Mouse (Mus musculus) hindbrain, embryonic 11.5 days (tissue): ENCODE measurements around the gene Lcor. TPM values are rescaled to one million over a fixed set of nuclear protein-coding genes. Genes with fewer than 3 reads are reported as not detected.

Source experiments
- ATAC-seq: fragments of 200-750 bp; cut with Nextera tagmentation; 2 replicates; pipeline ENCODE4 v1.8.0; 2017; ENCODE audit warnings: mild to moderate bottlenecking, moderate TSS enrichment, moderate library complexity; ENCODE audit not compliant: low FRiP score
- DNase-seq: peaks from one replicate; pipeline ENCODE4 v3.0.0-alpha.2; 2015; ENCODE audit warnings: low spot score
- H3K27ac ChIP-seq: fragments of 300-500 bp; sonication (generic); 2 replicates; pipeline ENCODE4 v1.5.1; 2014; ENCODE audit warnings: mild to moderate bottlenecking, low read depth, low read length
- H3K27me3 ChIP-seq: fragments of 300-500 bp; sonication (generic); 2 replicates; pipeline ENCODE4 v1.6.1; 2014; ENCODE audit warnings: mild to moderate bottlenecking, low read length, moderate library complexity, mixed read lengths; ENCODE audit not compliant: control insufficient read depth, insufficient read depth
- H3K36me3 ChIP-seq: fragments of 300-500 bp; sonication (generic); 2 replicates; pipeline ENCODE4 v1.6.1; 2014; ENCODE audit warnings: mild to moderate bottlenecking, low read length, moderate library complexity, mixed read lengths; ENCODE audit not compliant: control insufficient read depth, insufficient read depth
- H3K4me1 ChIP-seq: fragments of 300-500 bp; sonication (generic); replicated peaks from 2 replicates; pipeline ENCODE4 v1.6.1; 2014; ENCODE audit warnings: low read length, mixed read lengths; ENCODE audit not compliant: control insufficient read depth, insufficient read depth
- H3K4me2 ChIP-seq: fragments of 300-500 bp; sonication (generic); replicated peaks from 2 replicates; pipeline ENCODE4 v1.6.1; 2014; ENCODE audit warnings: mild to moderate bottlenecking, low read depth, low read length
- H3K4me3 ChIP-seq: fragments of 300-500 bp; sonication (generic); 2 replicates; pipeline ENCODE4 v1.5.1; 2014; ENCODE audit warnings: low read depth, low read length
- H3K9ac ChIP-seq: fragments of 300-500 bp; sonication (generic); 2 replicates; pipeline ENCODE4 v1.6.1; 2014; ENCODE audit warnings: low read depth, low read length
- H3K9me3 ChIP-seq: fragments of 300-500 bp; sonication (generic); 2 replicates; pipeline ENCODE4 v1.6.1; 2016; ENCODE audit warnings: low read length; ENCODE audit not compliant: control insufficient read depth
- WGBS: fragments of 180-500 bp; shearing (Covaris S2); extraction: QIAGEN DNeasy Blood & Tissue Kit; methylation state at CpG from one replicate; pipeline ENCODE4 v1.1.7; 2014; 5-methylcytosine and 5-hydroxymethylcytosine counted together
- polyA plus RNA-seq: library from polyadenylated mRNA; unstranded; fragments of >200 nt; fragmentation: Nextera tagmentation; extraction: Ambion mirVana; gene quantifications from 2 replicates; pipeline ENCODE4 v1.2.1, GENCODE M21; 2014

Lcor gene
- polyA plus RNA-seq, 1 experiment from 2014 or later: 37.0 TPM

DNA sequence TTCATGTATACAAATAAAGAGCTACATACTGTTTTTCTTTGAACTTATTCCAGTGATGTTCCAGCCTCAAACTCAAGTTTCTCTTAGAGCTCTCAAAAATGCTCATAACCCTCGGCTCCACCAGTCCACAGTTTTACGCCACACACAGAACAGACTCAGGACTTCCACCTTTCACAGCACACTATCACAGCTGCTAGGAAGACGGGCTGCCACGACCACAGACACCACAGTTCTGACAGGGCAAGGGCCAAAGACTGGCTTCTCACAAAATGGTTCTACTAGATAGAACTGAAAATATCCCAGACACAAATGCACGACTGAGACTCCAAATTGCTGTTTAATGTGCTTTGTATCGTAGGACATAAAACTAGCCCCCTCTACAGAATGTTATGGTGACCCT, 36.7 kb downstream of the Lcor start:
- WGBS: 83% methylated on average over 6 of the region's 6 CpGs
- no peak overlapping the region for H3K4me2 ChIP-seq
- DNase-seq: no peak
- no peaks in the 10 kb centered on the region for H3K27me3 ChIP-seq
- no peak overlapping the region for H3K27ac ChIP-seq
- H3K9me3 ChIP-seq: no peaks in the 10 kb centered on the region
- no peak overlapping the region for H3K4me3 ChIP-seq
- no peaks in the 10 kb centered on the region for H3K36me3 ChIP-seq
- ATAC-seq: no peak
- H3K9ac ChIP-seq: no peak overlapping the region
- no peaks in the 10 kb centered on the region for H3K4me1 ChIP-seq

DNA sequence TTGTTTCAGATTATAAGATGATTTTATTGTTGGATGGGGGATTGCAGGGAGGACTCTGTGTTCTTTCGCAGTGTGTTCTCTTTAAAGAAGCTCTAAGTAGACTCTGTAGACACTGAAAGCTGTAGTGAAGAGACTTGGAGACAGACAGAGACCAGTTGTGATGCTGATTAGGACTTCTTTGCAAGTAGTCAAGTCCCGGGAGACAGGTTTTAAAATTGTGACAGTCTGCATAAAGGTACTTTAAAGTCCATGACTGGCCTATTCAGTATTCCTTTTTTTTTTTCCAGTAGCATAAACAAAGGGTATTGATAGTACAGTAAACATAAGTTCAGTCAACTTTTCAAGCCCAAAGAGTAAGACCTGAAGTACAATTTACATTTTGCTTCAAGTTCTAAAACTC, 39.8 kb downstream of the Lcor start:
- Histone ChIP-seq H3K4me2 (no peak overlapping the region), H3K4me1 (no peaks in the 10 kb centered on the region), H3K9ac (no peak overlapping the region), H3K9me3 (no peaks in the 10 kb centered on the region), H3K27me3 (no peaks in the 10 kb centered on the region), H3K36me3 (no peaks in the 10 kb centered on the region), H3K27ac (no peak overlapping the region), H3K4me3 (no peak overlapping the region)
- no peak for ATAC-seq
- WGBS: 51% methylated on average over 2 of the region's 2 CpGs
- no peak for DNase-seq

DNA sequence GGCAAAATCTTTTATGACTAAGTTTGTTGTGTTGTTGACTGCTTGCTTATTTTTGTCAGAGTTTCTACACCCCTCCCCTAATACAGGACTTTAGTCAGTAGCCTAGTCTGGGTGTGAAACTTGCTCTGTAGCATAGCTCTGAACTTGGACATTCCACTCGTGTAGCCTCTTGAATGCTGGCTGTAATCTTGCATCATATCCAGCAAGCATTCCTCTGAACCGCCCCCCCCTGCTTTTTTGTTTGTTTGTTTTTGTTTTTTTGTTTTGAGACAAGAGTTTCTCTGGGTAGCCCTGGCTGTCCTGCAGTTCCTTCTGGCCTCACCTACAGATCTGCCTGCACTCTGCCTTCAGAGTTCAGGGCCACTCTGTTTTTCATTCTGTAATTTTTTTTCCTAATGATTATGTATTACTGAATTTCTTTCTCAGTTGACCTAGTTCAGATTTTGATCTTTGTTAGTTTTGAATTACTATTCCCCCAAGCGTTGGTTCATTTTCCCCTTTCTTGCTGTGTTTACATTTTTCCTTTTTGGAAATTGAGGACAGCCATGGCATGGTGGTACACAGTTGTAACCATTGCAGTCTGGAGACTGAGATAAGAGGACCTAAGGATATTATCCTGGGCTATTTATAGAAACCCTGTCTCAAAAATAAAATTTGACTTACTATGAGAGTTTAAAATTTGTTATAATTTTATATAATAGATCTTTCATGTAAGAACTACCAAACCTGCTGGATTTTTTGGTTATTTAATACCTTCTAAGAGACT, 41.5 kb downstream of the Lcor start:
- DNase-seq: no peak
- H3K36me3 ChIP-seq: no peaks in the 10 kb centered on the region
- ATAC-seq: no peak
- no peaks in the 10 kb centered on the region for H3K4me1 ChIP-seq
- no peak overlapping the region for H3K27ac ChIP-seq
- no peak overlapping the region for H3K4me2 ChIP-seq
- no peak overlapping the region for H3K9ac ChIP-seq
- no peaks in the 10 kb centered on the region for H3K9me3 ChIP-seq
- H3K27me3 ChIP-seq: no peaks in the 10 kb centered on the region
- 88% methylated on average over 3 of the region's 3 CpGs for WGBS
- H3K4me3 ChIP-seq: no peak overlapping the region

DNA sequence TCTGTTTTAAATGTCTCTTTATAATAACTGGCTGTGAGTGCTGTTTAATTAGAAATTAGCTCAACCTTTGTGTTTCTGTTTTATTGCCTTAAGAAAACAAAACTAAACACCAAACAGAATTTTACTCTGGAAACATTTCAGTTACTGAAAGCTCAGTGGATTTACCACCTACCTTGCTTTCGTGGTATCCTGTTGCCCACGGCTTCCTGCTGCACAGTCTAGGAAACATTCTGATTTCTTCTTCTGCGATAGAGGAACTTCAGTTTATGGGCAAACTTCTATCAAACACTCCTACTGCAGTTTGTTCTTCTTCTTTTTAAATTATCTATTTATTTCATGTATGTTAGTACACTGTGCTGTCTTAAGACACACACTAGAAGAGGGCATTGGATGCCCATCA, 46.7 kb downstream of the Lcor start:
- DNase-seq (no peak), ATAC-seq (no peak)
- Histone ChIP-seq H3K4me2 (no peak overlapping the region), H3K9ac (no peak overlapping the region), H3K4me3 (no peak overlapping the region), H3K36me3 (no peaks in the 10 kb centered on the region), H3K9me3 (no peaks in the 10 kb centered on the region), H3K4me1 (no peaks in the 10 kb centered on the region), H3K27ac (no peak overlapping the region), H3K27me3 (no peaks in the 10 kb centered on the region)
- WGBS: 87% methylated on average over 3 of the region's 3 CpGs

DNA sequence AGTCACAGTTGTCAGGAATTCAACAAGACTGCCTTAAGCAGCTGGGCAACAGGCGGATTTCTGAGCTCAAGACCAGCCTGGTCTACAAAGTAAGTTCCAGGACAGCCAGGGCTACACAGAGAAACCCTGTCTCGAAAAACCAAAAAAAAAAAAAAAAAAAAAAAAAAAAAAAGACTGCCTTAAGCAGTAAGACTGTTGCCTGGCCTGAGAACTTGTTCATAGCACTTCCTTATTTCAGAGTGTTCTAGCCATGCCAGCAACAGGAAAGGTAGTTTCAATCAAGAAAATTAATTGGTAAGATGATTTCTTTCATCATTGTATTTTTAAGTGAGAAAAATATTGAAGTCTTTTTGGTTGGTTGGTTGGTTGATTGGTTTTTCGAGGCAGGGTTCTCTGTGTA, 51.6 kb downstream of the Lcor start:
- DNase-seq: no peak
- Histone ChIP-seq H3K9me3 (no peaks in the 10 kb centered on the region), H3K9ac (no peak overlapping the region), H3K4me2 (no peak overlapping the region), H3K27me3 (no peaks in the 10 kb centered on the region), H3K4me1 (no peaks in the 10 kb centered on the region), H3K4me3 (no peak overlapping the region), H3K36me3 (no peaks in the 10 kb centered on the region), H3K27ac (no peak overlapping the region)
- no peak for ATAC-seq
- 94% methylated on average over 3 of the region's 3 CpGs for WGBS

DNA sequence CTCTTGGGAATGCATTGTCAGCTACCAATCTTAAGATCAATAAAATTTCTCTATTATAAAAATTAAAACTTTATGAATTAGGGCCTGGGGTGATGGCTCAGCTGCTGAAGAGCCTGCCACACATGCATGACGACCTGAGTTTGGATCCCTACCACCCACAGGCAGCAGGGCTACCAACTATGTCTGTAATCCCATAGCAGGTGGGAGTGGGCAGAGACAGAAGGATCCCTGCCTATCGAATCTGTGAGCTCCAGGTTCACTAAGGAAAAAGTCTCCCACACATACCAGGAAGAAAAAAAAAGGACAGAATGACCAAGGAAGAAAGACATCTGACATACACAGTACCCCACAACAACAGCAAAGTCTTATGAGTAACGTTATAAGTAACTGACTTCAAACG, 74.5 kb downstream of the Lcor start:
- Histone ChIP-seq H3K4me2 (no peak overlapping the region), H3K9ac (no peak overlapping the region), H3K4me3 (no peak overlapping the region), H3K36me3 (no peaks in the 10 kb centered on the region), H3K4me1 (no peaks in the 10 kb centered on the region), H3K27me3 (no peaks in the 10 kb centered on the region), H3K9me3 (no peaks in the 10 kb centered on the region), H3K27ac (no peak overlapping the region)
- ATAC-seq (no peak), DNase-seq (no peak)
- 84% methylated on average over 4 of the region's 4 CpGs for WGBS

DNA sequence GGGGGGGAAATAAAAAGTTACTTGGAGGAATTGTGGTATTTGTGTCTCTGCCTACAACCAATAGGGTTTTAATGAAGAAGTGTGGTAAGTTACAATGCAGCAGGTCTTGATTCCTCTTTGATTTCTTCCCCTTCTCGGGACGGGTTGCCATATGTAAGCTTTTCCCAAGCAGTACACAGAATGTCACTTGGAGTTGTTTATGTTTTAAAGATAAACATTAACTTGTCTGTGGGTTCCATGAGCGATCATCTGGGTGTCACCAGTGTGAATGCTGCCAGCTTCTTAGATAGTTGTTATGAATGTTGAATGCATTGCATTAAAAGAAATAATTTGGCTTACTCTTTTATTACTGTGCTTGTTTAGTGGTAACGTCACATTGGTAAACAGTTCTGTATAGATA, 75.1 kb downstream of the Lcor start:
- H3K36me3 ChIP-seq: no peaks in the 10 kb centered on the region
- no peaks in the 10 kb centered on the region for H3K27me3 ChIP-seq
- WGBS: 93% methylated on average over 4 of the region's 4 CpGs
- no peaks in the 10 kb centered on the region for H3K4me1 ChIP-seq
- H3K4me2 ChIP-seq: no peak overlapping the region
- no peak overlapping the region for H3K4me3 ChIP-seq
- no peaks in the 10 kb centered on the region for H3K9me3 ChIP-seq
- DNase-seq (no peak), ATAC-seq (no peak)
- H3K9ac ChIP-seq: no peak overlapping the region
- no peak overlapping the region for H3K27ac ChIP-seq

DNA sequence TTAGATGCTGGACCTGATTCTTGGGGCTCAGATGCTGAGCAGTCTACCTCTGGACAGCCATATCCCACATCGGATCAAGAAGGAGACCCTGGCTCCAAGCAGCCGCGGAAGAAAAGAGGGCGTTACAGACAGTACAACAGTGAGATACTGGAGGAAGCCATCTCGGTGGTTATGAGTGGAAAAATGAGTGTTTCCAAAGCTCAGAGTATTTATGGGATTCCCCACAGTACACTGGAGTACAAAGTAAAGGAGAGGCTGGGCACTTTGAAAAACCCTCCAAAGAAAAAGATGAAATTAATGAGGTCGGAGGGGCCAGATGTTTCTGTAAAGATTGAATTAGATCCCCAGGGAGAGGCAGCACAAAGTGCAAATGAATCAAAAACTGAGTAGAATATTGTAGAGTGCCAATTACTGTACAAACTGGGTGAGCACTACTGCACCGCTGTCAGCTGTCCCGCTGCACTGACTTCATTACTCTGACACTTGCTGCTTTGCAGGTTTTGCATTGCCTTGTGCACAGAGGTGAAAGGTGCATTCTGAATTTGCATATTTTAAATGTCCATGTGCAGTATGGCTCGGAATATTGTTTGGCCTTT, 76.6 kb downstream of the Lcor start:
- Histone ChIP-seq H3K27me3 (no peaks in the 10 kb centered on the region), H3K4me2 (no peak overlapping the region), H3K4me1 (no peaks in the 10 kb centered on the region), H3K27ac (no peak overlapping the region), H3K4me3 (no peak overlapping the region), H3K9me3 (no peaks in the 10 kb centered on the region), H3K36me3 (no peaks in the 10 kb centered on the region), H3K9ac (no peak overlapping the region)
- WGBS: 89% methylated on average over 9 of the region's 9 CpGs
- DNase-seq (no peak), ATAC-seq (no peak)

DNA sequence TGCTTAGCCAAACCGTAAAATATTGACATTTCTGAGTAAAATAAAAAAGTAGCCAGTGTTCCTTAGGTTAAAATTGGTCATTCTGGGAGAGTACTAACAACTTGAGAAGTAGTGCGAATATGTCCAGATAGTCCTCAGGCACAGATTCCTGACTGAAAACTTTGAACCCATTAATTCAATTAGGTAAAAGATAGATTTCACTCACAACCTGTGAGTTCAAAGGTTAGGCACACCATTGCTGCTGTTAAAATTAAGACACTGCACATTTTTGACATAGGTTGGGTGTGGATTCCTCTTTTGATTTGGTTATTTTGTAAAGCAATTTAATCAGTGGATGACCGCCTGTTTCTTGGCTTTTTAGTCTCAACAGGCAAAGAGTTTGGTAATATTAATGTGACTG, 78.4 kb downstream of the Lcor start:
- H3K4me1 ChIP-seq: no peaks in the 10 kb centered on the region
- no peak overlapping the region for H3K4me3 ChIP-seq
- no peak overlapping the region for H3K4me2 ChIP-seq
- H3K9ac ChIP-seq: no peak overlapping the region
- DNase-seq: no peak
- no peaks in the 10 kb centered on the region for H3K9me3 ChIP-seq
- 94% methylated on average over 3 of the region's 3 CpGs for WGBS
- no peak for ATAC-seq
- no peaks in the 10 kb centered on the region for H3K27me3 ChIP-seq
- no peaks in the 10 kb centered on the region for H3K36me3 ChIP-seq
- H3K27ac ChIP-seq: no peak overlapping the region
